Mouse (Mus musculus): ENCODE data around the gene Tmem69. TPM values are rescaled to one million over a fixed set of nuclear protein-coding genes. Genes with fewer than 3 reads are reported as not detected.

The Tmem69 gene
- polyA plus RNA-seq (2017; shearing (Covaris generic)), result 10 to 100 TPM; 25.4 to 29.3 (median 26.3) TPM

DNA sequence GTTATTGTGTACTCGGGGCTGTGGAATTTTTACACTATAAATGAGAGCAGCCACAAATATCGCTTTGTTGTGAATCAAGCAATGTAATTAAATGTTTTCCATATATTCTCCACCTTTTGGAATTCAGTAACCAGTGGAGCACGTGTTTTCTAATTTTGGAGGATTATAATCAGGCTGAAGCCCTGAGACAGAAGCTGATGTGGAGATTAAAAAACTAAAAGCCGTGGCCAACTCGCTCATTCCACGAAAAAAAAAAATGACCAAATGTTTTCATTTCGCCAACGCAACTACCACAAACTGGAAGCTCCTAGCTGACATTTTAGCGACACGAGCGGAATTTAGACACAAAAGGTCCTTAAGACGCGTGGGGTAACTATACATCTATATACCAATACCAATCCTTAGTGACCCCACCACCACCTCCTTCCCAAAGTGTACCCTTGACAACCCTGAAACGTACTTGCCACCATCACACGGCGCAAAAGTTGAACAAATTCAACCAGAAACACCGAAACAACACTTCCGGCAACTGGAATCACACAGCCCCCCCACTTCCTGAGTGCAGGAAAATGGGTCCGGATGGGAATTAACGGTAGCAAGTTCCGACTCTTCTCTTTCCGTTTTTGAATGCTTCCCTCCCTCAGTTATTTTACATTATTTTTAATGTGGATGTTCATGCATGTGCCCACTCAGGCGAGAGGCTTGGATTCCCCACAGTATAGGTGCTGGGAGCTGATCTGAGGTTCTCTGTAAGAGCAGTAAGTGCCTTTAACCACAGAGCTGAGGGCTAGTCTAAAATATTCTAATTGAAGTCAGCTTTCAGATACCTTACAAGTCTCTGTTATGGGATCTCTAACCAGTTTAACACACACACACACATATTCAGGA is at the start of gene Tmem69:
Gene Tmem69, minus strand, starts transcription at position 524 of the 888 bp plus-strand sequence.
- ATAC-seq, result no peak

DNA sequence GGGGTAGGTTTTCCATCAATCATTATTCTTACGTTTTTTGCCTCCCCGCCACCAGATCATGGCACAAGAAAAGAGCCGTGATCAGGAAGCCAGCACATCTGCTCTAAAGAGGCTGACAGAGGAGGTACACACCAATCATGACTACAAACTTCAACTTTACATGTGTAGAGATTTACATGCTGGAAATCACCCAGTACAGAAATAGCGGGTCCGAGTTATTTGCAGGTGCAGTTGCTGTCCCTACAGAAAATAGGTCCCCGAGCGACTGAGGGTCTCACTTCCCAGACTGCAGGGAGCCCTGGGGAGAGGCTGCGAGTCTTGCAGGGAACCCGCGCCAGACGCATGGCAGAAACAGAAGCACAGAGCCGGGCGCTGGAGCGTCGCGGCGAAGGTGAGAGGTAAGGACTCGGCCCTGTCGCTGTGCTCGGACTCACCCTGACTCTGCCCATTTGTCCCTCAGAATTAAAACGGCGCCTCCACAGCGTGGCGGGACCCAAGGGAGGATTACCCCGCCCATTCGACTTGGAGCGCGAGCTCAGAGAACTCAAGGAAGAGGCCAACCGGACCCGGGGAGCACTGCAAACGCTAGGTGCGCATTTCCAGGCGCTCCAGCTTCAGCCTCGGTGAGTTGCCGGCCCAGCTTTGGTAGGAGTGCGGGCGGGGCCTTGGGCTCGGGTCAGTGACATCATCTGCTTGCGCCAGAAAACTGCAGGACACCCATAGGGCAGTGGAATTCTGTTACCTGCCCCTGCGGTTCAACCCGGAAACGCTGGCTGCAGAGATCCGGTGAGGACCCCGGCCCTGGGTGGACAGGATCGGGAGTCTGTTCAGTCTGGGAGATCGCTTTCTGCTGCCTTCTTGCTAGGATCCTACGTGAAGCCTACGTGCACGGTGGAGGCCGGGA is 41.5 kb upstream of the Tmem69 start:
- ATAC-seq, result peak; percentile 93

DNA sequence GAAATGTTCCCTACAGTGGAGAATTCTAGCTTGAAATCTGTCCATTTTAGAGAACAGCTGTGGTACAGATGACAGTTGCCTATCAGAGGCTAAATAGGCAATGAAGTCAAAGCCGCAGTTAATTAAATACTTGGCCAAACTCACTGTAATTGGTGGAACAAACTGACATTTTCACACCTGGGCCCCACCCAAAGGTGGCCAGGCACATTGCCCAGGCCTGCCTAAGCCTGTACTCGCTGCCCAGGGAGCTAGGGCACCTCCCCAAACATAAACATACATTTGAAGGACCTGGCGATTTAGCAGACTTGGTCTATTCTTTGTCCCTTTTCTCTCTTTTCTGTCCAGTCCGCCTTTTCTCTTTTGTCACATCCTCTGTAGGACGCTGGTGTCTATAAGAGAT is 40.6 kb upstream of the Tmem69 start, which contains the start of gene Ccdc17:
Gene Ccdc17, plus strand, starts transcription at position 276 of the 400 bp plus-strand sequence.
- ATAC-seq, result no peak

DNA sequence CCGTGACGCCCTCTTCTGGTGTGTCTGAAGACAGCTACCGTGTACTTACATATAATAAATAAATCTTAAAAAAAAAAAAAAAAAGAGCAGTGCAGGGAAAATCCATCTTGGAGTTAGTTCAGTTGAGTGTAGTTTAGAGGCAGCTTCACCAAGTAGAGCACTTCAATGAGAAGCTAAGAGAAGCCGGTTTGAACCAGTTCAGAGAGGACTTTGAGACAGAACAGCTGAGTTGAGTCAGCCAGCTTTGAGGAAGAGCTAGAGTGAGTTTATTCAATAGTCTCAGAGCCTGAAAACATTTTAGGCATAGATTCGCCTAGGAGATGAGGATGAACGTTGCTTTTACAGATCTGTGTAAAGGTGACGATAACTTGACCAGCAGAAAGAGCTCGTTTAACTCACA is 40.1 kb upstream of the Tmem69 start:
- no peak for ATAC-seq

DNA sequence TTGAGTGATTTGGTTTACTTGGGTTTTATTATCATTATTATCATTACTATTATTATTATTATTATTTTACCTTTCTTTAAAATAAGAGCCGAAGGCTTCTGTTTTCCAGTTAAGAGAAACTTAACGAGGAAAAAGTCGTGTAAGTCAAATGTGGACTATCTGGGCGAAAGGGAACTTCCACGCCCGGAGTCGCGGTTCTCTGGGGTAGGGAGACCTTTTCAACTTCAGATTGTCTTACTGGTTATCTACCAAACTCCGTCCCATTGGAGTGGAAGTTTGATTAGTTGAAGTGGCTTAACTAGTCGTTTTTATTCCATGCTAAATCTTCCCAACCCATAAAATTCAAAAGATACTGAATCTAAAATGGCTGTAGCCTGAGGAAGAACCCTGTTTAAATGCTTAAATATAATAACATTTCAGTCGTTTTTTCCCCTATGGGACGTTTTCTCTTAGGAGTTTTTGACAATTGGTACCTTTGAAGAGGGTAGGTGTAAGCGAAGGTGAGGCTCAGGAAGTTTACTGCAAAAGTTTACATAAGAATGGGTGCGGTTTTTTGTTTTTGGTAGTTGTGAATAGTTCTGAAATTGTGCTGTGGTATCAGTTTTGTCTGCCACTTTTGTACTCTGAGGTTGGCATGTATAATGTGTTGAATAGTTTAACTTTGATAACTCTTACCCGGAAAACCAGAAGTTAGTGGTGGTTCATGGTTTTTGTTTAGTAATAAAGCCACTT is 2.6 kb upstream of the Tmem69 start:
- ATAC-seq, result no peak

DNA sequence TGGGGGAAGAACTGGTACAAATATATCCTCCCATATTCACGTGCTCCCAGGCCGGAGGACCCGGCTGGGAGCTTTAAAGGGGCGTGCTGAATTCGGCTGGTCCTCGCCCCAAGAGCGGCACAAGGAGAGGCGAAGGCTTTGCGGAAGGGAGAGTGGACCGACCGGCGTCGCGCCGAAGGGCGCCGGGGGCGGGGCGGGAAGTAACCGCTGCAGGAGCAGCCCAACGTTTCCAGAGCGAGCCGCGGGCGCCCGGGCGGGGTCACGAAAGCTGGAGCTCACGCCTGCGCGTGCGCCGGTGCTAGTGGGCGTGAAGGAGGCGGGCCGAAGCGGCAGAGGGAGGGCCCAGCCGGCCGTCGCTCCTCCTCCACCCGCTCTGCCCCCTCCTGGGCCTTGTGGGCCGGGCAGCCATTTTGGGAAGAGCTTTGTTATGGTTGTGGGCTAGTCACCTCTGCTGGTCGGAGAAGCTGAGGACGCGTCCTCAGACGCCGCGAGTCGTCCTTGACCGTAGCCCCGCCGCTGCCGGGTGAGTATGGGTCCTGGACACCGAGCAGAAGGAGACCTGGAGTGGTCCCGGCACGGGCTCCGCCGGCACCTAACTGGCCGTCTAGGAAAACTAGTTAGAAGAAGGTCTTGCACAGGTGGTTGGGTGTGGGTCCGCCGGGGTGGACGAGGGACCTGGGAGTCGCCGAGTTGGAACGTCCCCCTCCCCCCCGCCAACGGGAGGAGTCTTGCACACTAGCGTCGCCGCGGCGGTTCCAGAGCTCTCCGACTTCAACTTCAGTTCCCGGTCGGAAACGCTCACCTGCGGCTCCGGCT is 1.8 kb upstream of the Tmem69 start, which contains the start of gene Gpbp1l1:
Gene Gpbp1l1, plus strand, starts transcription at position 353 of the 816 bp plus-strand sequence.
- peak; percentile 77 for ATAC-seq

DNA sequence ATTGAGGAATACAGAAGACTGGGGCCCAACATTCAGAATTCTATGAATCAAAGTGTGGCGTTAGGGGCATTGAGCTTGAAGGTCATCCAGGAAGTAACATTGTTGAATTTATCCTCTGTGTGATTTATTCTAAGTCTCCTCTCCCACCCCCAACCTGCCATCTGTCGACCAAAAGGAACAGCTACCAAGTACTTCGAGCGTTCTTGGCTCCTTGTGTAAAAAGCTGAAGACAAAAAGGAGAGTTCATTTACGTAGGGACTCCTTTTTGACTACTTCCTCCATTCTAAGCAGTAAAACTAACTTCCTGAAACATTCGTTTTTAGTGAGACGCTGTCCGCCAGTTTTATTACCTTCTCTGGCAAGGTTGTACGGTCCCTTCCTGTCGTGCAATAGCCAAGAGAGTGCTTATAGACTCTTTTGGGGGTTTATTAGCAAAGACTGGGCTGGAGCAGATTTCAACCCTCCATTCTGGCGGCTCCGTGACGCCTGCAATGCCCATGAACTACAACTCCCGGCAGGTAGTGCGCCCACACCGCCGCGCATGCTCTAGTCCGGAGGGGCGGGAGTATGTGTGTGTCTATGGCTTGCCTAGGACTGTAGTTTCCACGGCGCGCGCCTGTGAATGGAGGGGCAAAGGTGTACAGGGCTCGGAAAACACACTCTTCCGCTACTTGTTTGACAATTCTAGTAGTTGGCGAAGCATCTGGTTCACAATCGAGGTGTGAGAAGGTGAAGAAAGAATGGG is 997 bp upstream of the Tmem69 start:
- peak; percentile 83 for ATAC-seq

DNA sequence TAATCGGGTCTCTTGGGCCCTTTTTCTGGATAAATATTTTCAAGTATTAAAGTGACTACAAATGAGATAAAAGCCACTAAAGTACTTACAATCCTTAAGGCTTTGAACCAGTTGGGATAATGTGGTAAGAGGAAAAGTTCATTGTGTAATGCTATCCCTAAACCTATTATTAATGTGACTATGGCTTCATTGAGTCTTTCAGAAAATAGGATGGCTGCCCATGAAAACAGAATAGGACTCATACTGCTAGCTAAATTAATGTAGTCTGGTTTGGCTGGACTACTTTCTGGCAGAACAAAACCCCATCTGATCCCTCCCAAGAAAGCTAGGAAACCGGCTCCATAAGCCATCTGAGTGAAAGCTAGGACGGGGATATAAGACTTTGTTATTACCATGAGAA is 2.7 kb downstream of the Tmem69 start:
- ATAC-seq, result no peak

DNA sequence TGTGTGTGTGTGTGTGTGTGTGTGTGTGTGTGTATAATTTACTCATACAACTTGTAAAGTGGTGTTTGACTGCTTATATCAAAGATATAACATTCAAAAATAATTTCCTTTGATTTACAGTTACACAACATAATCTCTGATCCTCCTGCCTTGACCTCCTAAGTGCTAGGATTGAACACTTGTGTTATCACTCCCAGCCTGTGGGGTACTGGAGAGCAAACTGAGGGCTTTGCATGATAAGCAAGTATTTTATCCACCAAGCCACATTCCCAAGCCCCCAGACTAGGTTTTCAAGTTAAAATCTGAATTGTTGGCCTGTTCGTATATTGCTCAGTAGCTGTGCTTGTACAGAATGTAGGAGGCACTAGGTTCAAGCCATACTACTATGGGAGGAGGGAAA is 5.3 kb downstream of the Tmem69 start:
- ATAC-seq, result no peak

DNA sequence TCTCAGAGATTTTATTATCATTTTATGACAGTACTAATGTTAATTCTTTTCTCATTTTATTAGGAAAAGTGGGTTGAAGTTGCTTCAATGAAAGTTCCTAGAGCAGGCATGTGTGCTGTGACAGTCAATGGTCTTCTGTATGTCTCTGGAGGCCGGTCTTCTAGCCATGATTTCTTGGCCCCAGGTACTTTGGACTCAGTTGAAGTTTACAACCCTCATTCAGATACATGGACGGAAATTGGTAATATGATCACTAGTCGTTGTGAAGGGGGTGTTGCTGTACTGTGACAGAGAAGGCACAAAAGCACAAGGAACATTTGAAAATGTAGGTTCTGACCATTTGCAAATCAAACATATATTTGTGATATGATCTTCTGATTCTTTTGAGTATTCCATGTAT is 18.0 kb downstream of the Tmem69 start:
- ATAC-seq, result no peak

DNA sequence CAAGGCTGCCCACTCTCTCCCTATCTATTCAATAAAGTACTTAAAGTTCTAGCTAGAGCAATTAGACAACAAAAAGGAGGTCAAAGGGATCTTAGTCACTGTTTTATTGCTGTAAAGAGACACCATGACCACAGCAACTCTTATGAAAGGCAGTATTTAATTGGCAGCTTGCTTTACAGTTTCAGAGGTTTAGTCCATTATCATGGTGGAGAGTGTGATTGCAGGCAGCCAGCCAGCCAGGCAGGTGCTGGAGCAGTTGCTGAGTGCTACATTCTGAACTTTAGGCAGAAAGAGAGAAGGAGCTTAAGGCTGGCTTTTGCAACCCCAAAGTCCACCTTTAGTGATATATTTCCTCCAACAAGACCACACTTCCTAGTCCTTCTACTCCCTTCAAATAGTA is 19.4 kb downstream of the Tmem69 start:
- ATAC-seq, result no peak

DNA sequence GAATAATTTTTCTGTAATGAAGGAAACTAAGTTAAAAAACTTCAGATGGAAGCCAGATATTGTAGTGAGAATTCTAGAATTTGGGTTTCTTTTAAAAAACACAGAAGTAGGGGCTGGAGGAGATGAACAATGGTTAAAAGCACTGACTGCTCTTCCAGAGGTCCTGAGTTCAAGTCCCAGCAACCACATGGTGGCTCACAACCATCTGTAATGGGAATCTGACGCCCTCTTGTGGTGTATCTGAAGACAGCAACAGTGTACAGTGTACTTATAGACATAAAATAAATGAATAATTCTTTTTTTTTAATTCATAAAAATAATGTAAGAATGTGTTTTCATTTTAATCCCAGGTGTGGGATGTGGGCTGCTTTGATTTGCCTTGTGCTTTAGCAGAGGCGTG is 24.6 kb downstream of the Tmem69 start:
- no peak for ATAC-seq

DNA sequence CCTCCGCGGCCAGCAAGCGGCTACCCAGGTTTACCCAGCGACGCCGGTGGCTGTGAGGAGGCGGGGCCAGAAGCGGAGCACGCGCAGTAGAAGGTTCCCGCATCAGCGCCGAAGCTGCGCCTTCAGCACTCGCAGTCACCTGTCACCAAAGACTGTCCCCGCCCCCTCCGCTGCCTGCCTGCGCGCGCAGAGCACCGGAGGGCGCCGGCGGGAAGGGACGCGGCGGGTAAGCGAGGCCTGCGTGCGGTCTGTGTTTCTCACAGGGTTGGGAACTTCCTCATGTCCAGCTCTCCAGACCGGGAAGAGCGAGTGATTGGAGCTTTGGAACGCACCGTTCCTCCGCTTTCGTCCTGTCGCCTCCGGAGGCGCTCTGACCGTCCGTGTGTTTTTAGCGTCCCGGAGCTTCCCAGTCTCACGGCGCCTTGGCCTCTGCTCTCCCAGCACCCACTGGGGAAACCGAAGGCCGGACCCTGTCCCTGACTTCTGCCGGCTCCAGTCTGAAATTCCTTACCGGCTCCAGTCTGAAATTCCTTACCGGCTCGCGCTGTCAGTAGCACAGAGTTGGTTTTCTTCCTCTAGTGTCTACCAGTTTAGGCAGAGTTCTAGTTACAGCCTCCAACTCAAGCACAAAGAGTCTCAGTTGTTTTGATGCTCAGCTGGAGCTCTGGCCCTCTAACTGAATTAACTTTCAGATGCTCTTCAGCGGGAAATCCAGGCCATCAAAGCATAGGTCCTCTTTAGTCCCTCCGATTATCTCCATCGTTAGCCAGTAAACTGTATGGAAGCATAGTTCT is 48.1 kb downstream of the Tmem69 start, which contains the start of gene Ipp:
Gene Ipp, plus strand, starts transcription at position 125 of the 794 bp plus-strand sequence.
- ATAC-seq, result peak; percentile 97

DNA sequence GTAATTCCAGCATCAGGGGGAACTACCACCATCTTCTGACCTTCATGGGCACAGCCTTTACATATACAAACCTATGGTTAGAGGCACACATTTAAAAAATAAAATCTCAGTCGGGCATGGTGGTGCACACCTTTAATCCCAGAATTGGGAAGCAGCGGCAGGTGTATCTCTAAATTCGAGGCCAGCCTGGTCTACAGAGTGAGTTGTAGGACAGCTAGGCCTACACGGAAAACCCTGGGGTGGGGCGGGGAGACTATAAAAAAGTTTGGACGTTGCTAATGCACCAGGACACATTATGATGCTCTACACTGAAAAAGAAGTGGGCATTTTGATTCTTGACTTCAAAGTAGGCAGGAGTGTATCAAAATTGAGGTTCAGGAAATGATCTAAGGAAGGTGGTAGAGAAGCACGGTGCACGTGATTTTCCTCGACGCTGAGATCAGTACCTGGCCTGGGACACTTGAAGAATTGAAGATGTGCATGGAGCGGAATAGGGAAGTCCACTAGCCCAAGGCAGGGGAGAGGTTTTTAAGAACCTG is 48.8 kb downstream of the Tmem69 start:
- peak; percentile 54 for ATAC-seq

Other genes with a start within 250 kb of the Tmem69 start
- 1 to 10 TPM; 4.5 to 5.5 (median 4.7) TPM for gene Mast2, start 91.8 kb downstream of the Tmem69 start, polyA plus RNA-seq (2017; shearing (Covaris generic))
- gene Ipp, start 48.4 kb downstream of the Tmem69 start, polyA plus RNA-seq (2017; shearing (Covaris generic)), result 10 to 100 TPM in 2 of 3 experiments, 1 to 10 TPM in 1; 8.9 to 14.9 (median 13.3) TPM
- gene Gpbp1l1, start 1.7 kb upstream of the Tmem69 start, polyA plus RNA-seq (2017; shearing (Covaris generic)), result 100 to 1,000 TPM in 1 of 3 experiments, 10 to 100 TPM in 2; 94.8 to 100 (median 95.0) TPM
- gene Ccdc17, start 40.7 kb upstream of the Tmem69 start, polyA plus RNA-seq (2017; shearing (Covaris generic)), result 10 to 100 TPM in 2 of 3 experiments, 1 to 10 TPM in 1; 8.5 to 18.5 (median 16.4) TPM
- 10 to 100 TPM; 40.6 to 99.0 (median 47.2) TPM for gene Nasp, start 72.0 kb upstream of the Tmem69 start, polyA plus RNA-seq (2017; shearing (Covaris generic))
- 100 to 1,000 TPM; 297 to 370 (median 348) TPM for gene Akr1a1, start 95.7 kb upstream of the Tmem69 start, polyA plus RNA-seq (2017; shearing (Covaris generic))
- gene Prdx1, start 129.6 kb upstream of the Tmem69 start, polyA plus RNA-seq (2017; shearing (Covaris generic)), result 1,000 to 10,000 TPM in 1 of 3 experiments, 100 to 1,000 TPM in 2; 680 to 1,098 (median 710) TPM
- 1 to 10 TPM; 4.5 to 8.3 (median 5.2) TPM for gene Mmachc, start 152.5 kb upstream of the Tmem69 start, polyA plus RNA-seq (2017; shearing (Covaris generic))
- 10 to 100 TPM; 29.3 to 64.8 (median 54.4) TPM for gene Ccdc163, start 152.6 kb upstream of the Tmem69 start, polyA plus RNA-seq (2017; shearing (Covaris generic))
- gene Tesk2, start 165.0 kb upstream of the Tmem69 start, polyA plus RNA-seq (2017; shearing (Covaris generic)), result 1 to 10 TPM; 3.0 to 4.3 (median 4.1) TPM

All from inflammation-experienced regulatory T-cells, adult 6 months (primary cell).